Comparison of ENCODE assay signal across 26 mouse cellular contexts in the genomic region with DNA sequence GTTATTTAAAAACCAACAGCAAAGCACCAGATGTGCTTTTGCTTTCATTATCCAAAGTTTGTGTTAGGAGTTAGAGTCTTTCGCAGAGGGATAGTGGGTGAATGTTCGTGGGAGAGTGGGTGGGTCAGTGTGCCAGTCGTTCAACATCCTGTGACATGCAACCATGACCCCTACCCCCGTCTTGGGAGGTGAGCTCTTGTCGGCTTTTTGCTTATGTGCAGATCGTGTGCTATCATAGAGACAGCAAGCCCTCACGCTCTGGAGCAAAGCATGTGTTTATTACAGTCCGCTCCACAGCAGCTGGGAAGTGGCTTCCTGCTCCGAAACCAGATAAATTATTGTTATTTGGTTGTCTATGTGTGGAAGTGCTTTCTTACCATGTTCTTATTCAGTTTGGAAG. TPM values are rescaled to one million over a fixed set of nuclear protein-coding genes. Genes with fewer than 3 reads are reported as not detected.
DNase-seq lines count a peak whose midpoint lies in the region; ATAC-seq and TF ChIP-seq lines count a peak whose summit lies in the region.
"Had no signal": no experiment of that assay in that cellular context is flagged by ENCODE, and none has a peak within 500 bp of the region (broad histone marks: within the 10 kb centered on the region; RNA-seq: fewer than 3 reads in every experiment).

No protein-coding gene starts in this region.

- no peak overlapping the region for H3K27ac ChIP-seq in kidney, embryonic 15.5 days
- no peak overlapping the region for H3K27ac ChIP-seq in lung, embryonic 14.5 days (ENCODE audit: low read depth)
- H3K27ac ChIP-seq in intestine, embryonic 16.5 days (ENCODE audit: low read length) = no peak overlapping the region
- H3K27ac ChIP-seq in stomach, embryonic 16.5 days (ENCODE audit: low read length) = no peak overlapping the region
- no peak overlapping the region for H3K27ac ChIP-seq in embryonic facial prominence, embryonic 10.5 days (replicated peaks)
- H3K27ac ChIP-seq: forebrain, embryonic 10.5 days; heart, embryonic 15.5 days; hindbrain, embryonic 13.5 days; limb, embryonic 10.5 days; liver, embryonic 15.5 days; midbrain, embryonic 10.5 days; neural tube, embryonic 13.5 days had no signal

- TF ChIP-seq CTCF in lung, embryonic 14.5 days (IDR thresholded peaks at IDR 0.05; ENCODE audit: low read depth) = no peak

- WGBS in kidney, embryonic 15.5 days = 36% methylated on average over 9 of the region's 9 CpGs
- WGBS in lung, embryonic 14.5 days = 35% methylated on average over 9 of the region's 9 CpGs
- 48% methylated on average over 9 of the region's 9 CpGs for WGBS in intestine, embryonic 16.5 days
- whole genome bisulfite sequencing in stomach, embryonic 16.5 days = 31% methylated on average over 9 of the region's 9 CpGs
- WGBS in embryonic facial prominence, embryonic 10.5 days = 84% methylated on average over 9 of the region's 9 CpGs

- H3K4me2 ChIP-seq in kidney, embryonic 15.5 days = peak overlapping the region; percentile 36; the same call in 1 of the 2 replicates
- H3K4me2 ChIP-seq in lung, embryonic 14.5 days = 0 out of 2 replicates have a peak overlapping the region, but pooled peaks have one; percentile 0
- no peak overlapping the region for H3K4me2 ChIP-seq in intestine, embryonic 16.5 days (ENCODE audit: low read depth, low read length)
- H3K4me2 ChIP-seq in stomach, embryonic 16.5 days (ENCODE audit: low read depth, low read length) = 0 out of 2 replicates have a peak overlapping the region, but pooled peaks have one; percentile 5
- H3K4me2 ChIP-seq: heart, embryonic 15.5 days; hindbrain, embryonic 13.5 days; liver, embryonic 15.5 days; neural tube, embryonic 13.5 days had no signal

- ATAC-seq in kidney, embryonic 15.5 days (replicated peaks; ENCODE audit: low FRiP score) = no peak
- no peak for ATAC-seq in lung, embryonic 14.5 days (ENCODE audit: insufficient read depth)
- ATAC-seq in intestine, embryonic 16.5 days = no peak
- no peak for ATAC-seq in stomach, embryonic 16.5 days (ENCODE audit: insufficient read depth, low FRiP score)
- ATAC-seq: forebrain, embryonic 16.5 days; midbrain, embryonic 16.5 days had no signal

- H3K27me3 ChIP-seq in kidney, embryonic 15.5 days = no peaks in the 10 kb centered on the region
- H3K27me3 ChIP-seq in lung, embryonic 14.5 days (ENCODE audit: insufficient read depth, low read length) = no peaks in the 10 kb centered on the region
- no peaks in the 10 kb centered on the region for H3K27me3 ChIP-seq in intestine, embryonic 16.5 days (replicated peaks; ENCODE audit: control insufficient read depth, insufficient read depth, low read length)
- no peaks in the 10 kb centered on the region for H3K27me3 ChIP-seq in stomach, embryonic 16.5 days (ENCODE audit: control insufficient read depth, insufficient read depth, low read length)
- no peaks in the 10 kb centered on the region for H3K27me3 ChIP-seq in embryonic facial prominence, embryonic 10.5 days (replicated peaks; ENCODE audit: low read depth, poor library complexity, severe bottlenecking)
- H3K27me3 ChIP-seq: heart, embryonic 15.5 days; hindbrain, embryonic 13.5 days; liver, embryonic 15.5 days; neural tube, embryonic 13.5 days had no signal

- H3K36me3 ChIP-seq in kidney, embryonic 15.5 days = no peaks in the 10 kb centered on the region
- H3K36me3 ChIP-seq in lung, embryonic 14.5 days (ENCODE audit: insufficient read depth) = no peaks in the 10 kb centered on the region
- no peaks in the 10 kb centered on the region for H3K36me3 ChIP-seq in intestine, embryonic 16.5 days (ENCODE audit: control insufficient read depth, insufficient read depth, low read length)
- H3K36me3 ChIP-seq in stomach, embryonic 16.5 days (ENCODE audit: control insufficient read depth, insufficient read depth, low read length) = no peaks in the 10 kb centered on the region
- no peaks in the 10 kb centered on the region for H3K36me3 ChIP-seq in embryonic facial prominence, embryonic 10.5 days (replicated peaks)
- H3K36me3 ChIP-seq: forebrain, embryonic 10.5 days; heart, embryonic 15.5 days; hindbrain, embryonic 13.5 days; limb, embryonic 10.5 days; liver, embryonic 15.5 days; midbrain, embryonic 10.5 days; neural tube, embryonic 13.5 days had no signal

- no peak for DNase-seq in kidney, adult 8-10 months
- peak; percentile 51 for DNase-seq in lung, embryonic 14.5 days
- no peak for DNase-seq in lung, postnatal 25 days (ENCODE audit: low spot score)
- no peak for DNase-seq in yolk sac, embryonic 10.5 days (ENCODE audit: low spot score)
- no peak for DNase-seq in embryonic facial prominence, embryonic 10.5 days (ENCODE audit: low spot score)
- DNase-seq: cerebellum, adult 11 months; cerebellum, postnatal 10 days; gastrocnemius, postnatal 14 days; heart, adult 18-20 months; heart, postnatal 36 days; liver; right cerebral cortex, postnatal 4 days; thymus, postnatal 25 days had no signal

- no peak overlapping the region for H3K9ac ChIP-seq in kidney, embryonic 15.5 days
- no peak overlapping the region for H3K9ac ChIP-seq in lung, embryonic 14.5 days
- H3K9ac ChIP-seq in intestine, embryonic 16.5 days (ENCODE audit: low read depth, low read length) = no peak overlapping the region
- H3K9ac ChIP-seq in stomach, embryonic 16.5 days (ENCODE audit: low read length) = no peak overlapping the region
- H3K9ac ChIP-seq: heart, embryonic 15.5 days; hindbrain, embryonic 13.5 days; liver, embryonic 15.5 days; neural tube, embryonic 13.5 days had no signal

- H3K9me3 ChIP-seq in kidney, embryonic 15.5 days (replicated peaks) = no peaks in the 10 kb centered on the region
- H3K9me3 ChIP-seq in lung, embryonic 14.5 days (ENCODE audit: low read depth, low read length) = no peaks in the 10 kb centered on the region
- H3K9me3 ChIP-seq in intestine, embryonic 16.5 days (ENCODE audit: control insufficient read depth, low read length) = no peaks in the 10 kb centered on the region
- no peaks in the 10 kb centered on the region for H3K9me3 ChIP-seq in stomach, embryonic 16.5 days (replicated peaks; ENCODE audit: control insufficient read depth, low read length)
- no peaks in the 10 kb centered on the region for H3K9me3 ChIP-seq in embryonic facial prominence, embryonic 10.5 days
- H3K9me3 ChIP-seq: forebrain, embryonic 10.5 days; heart, embryonic 15.5 days; limb, embryonic 10.5 days; liver, embryonic 15.5 days; midbrain, embryonic 10.5 days; neural tube, embryonic 13.5 days had no signal

- H3K4me3 ChIP-seq in kidney, embryonic 15.5 days (replicated peaks) = no peak overlapping the region
- no peak overlapping the region for H3K4me3 ChIP-seq in lung, embryonic 14.5 days (ENCODE audit: low read depth, low read length)
- H3K4me3 ChIP-seq in intestine, embryonic 16.5 days (ENCODE audit: low read length) = 0 out of 2 replicates have a peak overlapping the region, but pooled peaks have one; percentile 6
- peak overlapping the region; percentile 14 for H3K4me3 ChIP-seq in stomach, embryonic 16.5 days (replicated peaks; ENCODE audit: low read length)
- no peak overlapping the region for H3K4me3 ChIP-seq in embryonic facial prominence, embryonic 10.5 days
- H3K4me3 ChIP-seq: forebrain, embryonic 10.5 days; heart, embryonic 15.5 days; hindbrain, embryonic 13.5 days; limb, embryonic 10.5 days; liver, embryonic 15.5 days; midbrain, embryonic 10.5 days; myocyte; neural tube, embryonic 13.5 days had no signal

- H3K4me1 ChIP-seq in kidney, embryonic 15.5 days = peaks cover 4% of the 10 kb centered on the region; the same call in 1 of the 2 replicates
- H3K4me1 ChIP-seq in lung, embryonic 14.5 days (ENCODE audit: insufficient read depth) = no peaks in the 10 kb centered on the region
- no peaks in the 10 kb centered on the region for H3K4me1 ChIP-seq in intestine, embryonic 16.5 days (ENCODE audit: control insufficient read depth, insufficient read depth, low read length)
- no peaks in the 10 kb centered on the region for H3K4me1 ChIP-seq in stomach, embryonic 16.5 days (ENCODE audit: control insufficient read depth, insufficient read depth, low read length)
- peaks cover 2% of the 10 kb centered on the region; the same call in 1 of the 2 replicates for H3K4me1 ChIP-seq in embryonic facial prominence, embryonic 10.5 days
- H3K4me1 ChIP-seq: forebrain, embryonic 10.5 days; heart, embryonic 15.5 days; hindbrain, embryonic 13.5 days; limb, embryonic 10.5 days; liver, embryonic 15.5 days; midbrain, embryonic 10.5 days; neural tube, embryonic 13.5 days had no signal

RNA-seq across cellular contexts. Expression of gene Palm2, which starts 37.6 kb away (rescaled TPM):
- polyA plus RNA-seq in kidney, embryonic 15.5 days (2015; fragmentation: Nextera tagmentation; extraction: Ambion mirVana) = 1.7 and 1.9 TPM in 2 replicates
- polyA plus RNA-seq in lung, embryonic 14.5 days (2014; fragmentation: Nextera tagmentation; extraction: Ambion mirVana) = 7.5 and 9.3 TPM in 2 replicates
- 2.7 and 2.9 TPM in 2 replicates for polyA plus RNA-seq in intestine, embryonic 16.5 days (2015; fragmentation: Nextera tagmentation; extraction: Ambion mirVana)
- polyA plus RNA-seq in stomach, embryonic 16.5 days (2015; fragmentation: Nextera tagmentation; extraction: Ambion mirVana) = 2.9 and 5.3 TPM in 2 replicates
- 3.7 and 4.1 TPM in 2 replicates for polyA plus RNA-seq in embryonic facial prominence, embryonic 10.5 days (2016; fragmentation: Nextera tagmentation; extraction: Ambion mirVana)

Comparison
In these comparisons a context has a peak if more than half of its experiments do, and no peak if none do; other contexts are left out.
1. H3K4me3 ChIP-seq: peak in intestine, embryonic 16.5 days (single experiment) and stomach, embryonic 16.5 days (single experiment); none in kidney, embryonic 15.5 days (single experiment), lung, embryonic 14.5 days (single experiment) and embryonic facial prominence, embryonic 10.5 days (single experiment).